Mouse (Mus musculus): ENCODE measurements around the gene Git2. TPM values are rescaled to one million over a fixed set of nuclear protein-coding genes. Genes with fewer than 3 reads are reported as not detected.

Gene Git2
- total RNA-seq, 1 experiment from 2014 or later: 120 TPM

DNA sequence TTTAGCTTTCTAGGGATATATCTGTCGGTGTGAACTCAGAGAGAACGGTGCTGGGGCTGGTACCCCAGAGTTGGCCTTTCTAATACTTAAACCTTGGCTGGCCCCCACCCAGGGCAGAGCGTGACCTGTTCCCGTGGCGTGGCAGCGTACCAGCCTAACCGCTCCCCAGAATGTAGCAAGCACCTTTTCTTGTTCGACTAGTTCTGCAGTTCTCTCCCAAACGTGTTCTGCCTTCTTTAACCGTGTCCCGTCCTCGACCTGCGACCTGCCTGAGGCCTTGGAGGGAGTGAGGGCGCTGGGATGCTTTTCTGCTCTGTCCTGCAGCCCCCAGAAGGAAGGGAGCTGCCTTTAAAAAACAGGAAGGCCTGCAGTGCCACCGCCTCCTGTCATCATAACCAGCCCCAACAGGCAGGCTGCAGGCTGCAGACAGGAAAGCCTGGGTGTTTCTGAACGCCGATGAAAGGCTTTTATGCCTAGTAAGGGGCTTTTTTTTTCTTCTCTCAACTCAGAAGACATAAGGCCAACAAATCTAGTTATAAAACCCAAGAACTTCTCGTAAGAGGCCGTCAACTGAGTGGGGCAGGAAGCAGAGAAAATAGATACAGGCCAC, 94.5 kb downstream of the Git2 start:
- peak; percentile 56 to 73 for ATAC-seq (replicated peaks in 1 of 2; ENCODE audit: insufficient read depth in 1 of 2, low FRiP score in 2 of 2, low TSS enrichment in 1 of 2, low read depth in 1 of 2, poor library complexity in 2 of 2, severe bottlenecking in 2 of 2)

DNA sequence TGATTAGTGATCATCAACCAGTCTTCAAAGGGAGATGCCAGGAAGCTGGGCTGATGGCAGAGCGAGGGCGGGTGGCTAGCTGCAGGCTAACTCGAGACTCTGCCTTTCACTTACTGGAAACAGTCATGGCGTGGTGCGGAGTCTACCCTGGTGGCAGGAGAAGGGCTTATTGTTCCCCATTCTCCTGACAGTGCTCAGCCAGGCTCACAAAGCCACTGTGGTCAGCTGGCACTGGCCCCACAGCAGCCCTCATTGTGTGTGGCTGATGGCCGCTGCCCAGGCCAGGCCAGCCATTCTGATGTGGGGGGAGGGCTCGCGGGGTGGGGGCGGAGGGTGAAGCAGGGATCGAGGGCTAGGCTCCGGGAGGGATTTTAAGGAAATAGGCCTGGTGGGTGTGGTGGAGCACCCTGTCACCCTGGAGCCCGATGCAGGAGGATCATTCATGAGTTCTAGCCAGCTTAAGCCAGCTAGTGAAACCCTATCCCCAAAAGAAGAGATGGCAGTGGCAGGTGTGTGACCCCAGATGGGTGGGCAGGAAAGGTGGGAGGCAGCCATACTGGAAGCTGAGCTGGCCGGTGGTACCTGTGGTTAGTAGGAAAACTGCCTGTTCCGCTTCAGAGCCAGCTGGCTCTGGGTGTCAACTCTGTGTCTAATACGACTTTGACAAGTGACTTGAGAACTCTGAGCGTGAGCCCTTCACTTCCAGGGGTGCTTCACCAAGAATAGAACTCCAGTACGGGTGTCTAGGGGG, 95.3 kb downstream of the Git2 start:
- ATAC-seq (replicated peaks in 1 of 2; ENCODE audit: insufficient read depth in 1 of 2, low FRiP score in 2 of 2, low TSS enrichment in 1 of 2, low read depth in 1 of 2, poor library complexity in 2 of 2, severe bottlenecking in 2 of 2): 0 out of 4 replicates have a peak, but pooled peaks of 1 of the 2 experiments have one; percentile 11

Other genes starting within 250 kb of the Git2 start
- gene Fam222a, start 207.5 kb downstream of the Git2 start, total RNA-seq (2017): 0.20 TPM in 1 of 2 replicates, not detected in the other
- gene Trpv4, start 117.1 kb downstream of the Git2 start, total RNA-seq (2017): 0.25 and 0.69 TPM in 2 replicates
- 68.2 and 75.9 TPM in 2 replicates for gene Gltp, start 84.5 kb downstream of the Git2 start, total RNA-seq (2017)
- gene Tchp, start 67.8 kb downstream of the Git2 start, total RNA-seq (2017): 16.3 and 21.2 TPM in 2 replicates
- gene Ankrd13a, start 840 bp downstream of the Git2 start, total RNA-seq (2017): 480 and 493 TPM in 2 replicates
- gene 1500011B03Rik, start 48.0 kb upstream of the Git2 start, total RNA-seq (2017): 62.8 and 67.2 TPM in 2 replicates
- 0.65 TPM in 1 of 2 replicates, not detected in the other for gene 4930519G04Rik, start 78.1 kb upstream of the Git2 start, total RNA-seq (2017)
- not detected in 2 replicates for gene Gm9936, start 83.2 kb upstream of the Git2 start, total RNA-seq (2017)
- gene Oasl2, start 121.4 kb upstream of the Git2 start, total RNA-seq (2017): 52.4 and 61.4 TPM in 2 replicates
- gene Oasl1, start 147.7 kb upstream of the Git2 start, total RNA-seq (2017): 3.4 and 5.5 TPM in 2 replicates
- 15.2 and 15.3 TPM in 2 replicates for gene 2210016L21Rik, start 166.6 kb upstream of the Git2 start, total RNA-seq (2017)
- gene Hnf1a, start 195.6 kb upstream of the Git2 start, total RNA-seq (2017): not detected in 2 replicates
- gene Sppl3, start 235.6 kb upstream of the Git2 start, total RNA-seq (2017): 25.6 and 32.0 TPM in 2 replicates